Mouse (Mus musculus) MEL (cell line): ENCODE data around the gene Eme2.

Source experiments
- BHLHE40 ChIP-seq: IDR thresholded peaks from 2 replicates; pipeline ENCODE4 v1.6.1; 2012; ENCODE audit warnings: low read depth, mild to moderate bottlenecking, inconsistent platforms, low read length, improper control_type of control experiment, borderline replicate concordance
- CHD1 ChIP-seq: IDR thresholded peaks from 2 replicates; pipeline ENCODE4 v1.6.1; 2012; ENCODE audit warnings: low read depth, mild to moderate bottlenecking, inconsistent platforms, low read length, improper control_type of control experiment
- CTCF ChIP-seq, 3 experiments: IDR thresholded peaks in 2 of 3; conservative IDR thresholded peaks in 1 of 3; 2 replicates each; pipeline ENCODE4 v1.5.1; 2011 to 2012; ENCODE audit warnings: low read length in 3 of 3, low read depth in 2 of 3, mild to moderate bottlenecking in 2 of 3, improper control_type of control experiment in 1 of 3, inconsistent platforms in 1 of 3, mixed read lengths in 1 of 3, moderate library complexity in 1 of 3; ENCODE audit not compliant: control insufficient read depth in 1 of 3, insufficient read depth in 1 of 3, poor library complexity in 1 of 3, severe bottlenecking in 1 of 3
- EP300 ChIP-seq, 2 experiments: IDR thresholded peaks; 2 replicates each; pipeline ENCODE4 v1.6.1; 2011; ENCODE audit warnings: improper control_type of control experiment in 2 of 2, low read length in 2 of 2, low read depth in 1 of 2, mild to moderate bottlenecking in 1 of 2
- HCFC1 ChIP-seq: IDR thresholded peaks from 2 replicates; pipeline ENCODE4 v1.6.1; 2012; ENCODE audit warnings: low read depth, mild to moderate bottlenecking, inconsistent platforms, low read length, improper control_type of control experiment, moderate library complexity
- MAFK ChIP-seq: IDR thresholded peaks from 2 replicates; pipeline ENCODE4 v1.6.1; 2011; ENCODE audit warnings: low read depth, mild to moderate bottlenecking, low read length, improper control_type of control experiment, borderline replicate concordance
- MYC ChIP-seq: IDR thresholded peaks from 2 replicates; pipeline ENCODE4 v1.6.1; 2011; ENCODE audit warnings: low read depth, mild to moderate bottlenecking, low read length, improper control_type of control experiment, moderate library complexity
- POLR2A ChIP-seq, 2 experiments: IDR thresholded peaks; 2 replicates each; pipeline ENCODE4 v1.6.1; 2011 to 2012; ENCODE audit warnings: low read length in 2 of 2, mild to moderate bottlenecking in 2 of 2, control low read depth in 1 of 2, improper control_type of control experiment in 1 of 2, low read depth in 1 of 2, moderate library complexity in 1 of 2; ENCODE audit not compliant: control insufficient read depth in 1 of 2, insufficient read depth in 1 of 2, poor library complexity in 1 of 2
- SMC3 ChIP-seq: IDR thresholded peaks from 2 replicates; pipeline ENCODE4 v1.6.1; 2011; ENCODE audit warnings: low read depth, low read length, improper control_type of control experiment
- TAL1 ChIP-seq: IDR thresholded peaks from 2 replicates; pipeline ENCODE4 v1.6.1; 2012; ENCODE audit warnings: mild to moderate bottlenecking, inconsistent platforms, low read length, moderate library complexity, mixed read lengths
- TCF12 ChIP-seq: IDR thresholded peaks from 2 replicates; pipeline ENCODE4 v1.6.1; 2014; ENCODE audit warnings: low read depth, mild to moderate bottlenecking, inconsistent platforms, low read length, improper control_type of control experiment, moderate library complexity
- ZNF384 ChIP-seq: IDR thresholded peaks from 2 replicates; pipeline ENCODE4 v1.6.1; 2012; ENCODE audit warnings: low read depth, mild to moderate bottlenecking, inconsistent platforms, low read length, improper control_type of control experiment

DNA sequence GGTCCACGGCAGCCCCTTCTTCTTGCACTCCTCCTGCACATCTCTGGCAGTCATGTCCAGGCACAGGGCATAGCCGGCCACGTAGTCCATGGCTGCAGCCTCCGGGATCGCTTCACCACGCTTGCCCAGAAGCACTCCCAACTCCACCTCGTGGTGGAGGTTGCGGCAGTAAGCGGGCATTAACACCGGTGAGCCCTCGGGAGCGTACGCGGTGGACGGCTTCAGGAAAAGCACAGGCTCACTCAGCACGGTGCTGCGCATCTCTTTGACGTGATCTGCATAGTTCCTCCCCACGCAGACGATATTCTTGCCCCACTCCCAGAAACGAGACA lies 45.2 kb downstream of the Eme2 start:
- TF ChIP-seq CTCF (IDR thresholded peaks at IDR 0.05 in 2 of 3, conservative IDR thresholded peaks at IDR 0.05 in 1 of 3; ENCODE audit: control insufficient read depth in 1 of 3, insufficient read depth in 1 of 3, low read depth in 2 of 3, low read length in 3 of 3, poor library complexity in 1 of 3, severe bottlenecking in 1 of 3) (0 out of 6 replicates have a peak, but pooled peaks of 1 of the 3 experiments have one; percentile 11), MAFK (no peak), CHD1 (0 out of 2 replicates have a peak, but pooled peaks have one; percentile 53), MYC (peak; percentile 89), HCFC1 (peak; percentile 72; the same call in 1 of the 2 replicates), SMC3 (no peak), EP300 (IDR thresholded peaks at IDR 0.05; ENCODE audit: low read depth in 1 of 2, low read length in 2 of 2) (no peak), TAL1 (no peak), POLR2A (IDR thresholded peaks at IDR 0.05; ENCODE audit: control insufficient read depth in 1 of 2, insufficient read depth in 1 of 2, low read depth in 1 of 2, low read length in 2 of 2, poor library complexity in 1 of 2) (no peak; a peak in 1 of 4 replicates), ZNF384 (no peak), BHLHE40 (0 out of 2 replicates have a peak, but pooled peaks have one; percentile 41), TCF12 (no peak)
